Mouse (Mus musculus) c-Kit-positive CD71-positive TER-119-negative erythroid progenitor cells, embryonic 14.5 days (primary cell): Measurements from ENCODE around the gene Nsun7.
A peak's percentile ranks its signal among the peaks of the same experiment; 100 is the strongest.

Experiments used
- DNase-seq: peaks from one replicate; pipeline ENCODE4 v3.0.0-alpha.2; 2013; ENCODE audit warnings: low read depth

Gene Nsun7

DNA sequence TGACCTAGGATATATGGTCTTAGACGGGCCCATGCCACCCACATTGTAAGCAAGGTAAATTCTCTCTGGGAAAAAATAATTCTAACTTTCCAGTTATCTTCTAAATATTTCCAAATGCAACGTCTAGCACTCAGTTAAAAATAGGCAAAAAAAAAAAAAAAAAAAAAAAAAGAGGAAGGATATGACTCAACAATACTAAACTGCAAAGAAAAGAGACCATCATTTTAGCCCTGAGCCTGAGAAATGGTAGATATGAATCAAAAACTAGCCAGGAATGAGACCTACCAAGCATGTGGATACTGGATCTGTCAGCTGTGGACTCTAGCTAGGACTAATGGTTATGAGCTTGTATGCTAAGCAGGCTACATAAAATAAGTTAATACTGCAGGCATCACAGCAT, 20.0 kb downstream of the Nsun7 start:
- DNase-seq = no peak

DNA sequence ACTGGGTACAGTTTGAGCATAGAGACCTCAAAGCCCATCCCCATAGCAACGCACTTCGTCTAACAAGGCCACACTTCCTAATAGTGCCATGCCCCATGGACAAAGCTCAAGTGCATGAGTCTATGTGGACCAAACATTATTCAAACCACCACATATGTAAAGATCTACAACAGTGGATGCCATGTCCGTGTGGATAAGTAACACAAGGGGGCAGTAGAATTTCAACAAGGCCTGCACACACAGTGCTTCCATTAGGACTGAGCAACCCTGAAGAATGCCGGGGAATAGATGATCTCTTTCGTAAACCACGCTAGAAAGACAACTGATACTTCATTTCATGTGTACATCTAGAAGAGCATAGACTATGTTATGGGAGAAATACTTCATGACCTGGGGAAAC, 21.0 kb downstream of the Nsun7 start:
- no peak for DNase-seq

GRCm38 (mm10) chr5:66294106-66294625, 34.5 kb downstream of the Nsun7 start:
- DNase-seq = no peak

DNA sequence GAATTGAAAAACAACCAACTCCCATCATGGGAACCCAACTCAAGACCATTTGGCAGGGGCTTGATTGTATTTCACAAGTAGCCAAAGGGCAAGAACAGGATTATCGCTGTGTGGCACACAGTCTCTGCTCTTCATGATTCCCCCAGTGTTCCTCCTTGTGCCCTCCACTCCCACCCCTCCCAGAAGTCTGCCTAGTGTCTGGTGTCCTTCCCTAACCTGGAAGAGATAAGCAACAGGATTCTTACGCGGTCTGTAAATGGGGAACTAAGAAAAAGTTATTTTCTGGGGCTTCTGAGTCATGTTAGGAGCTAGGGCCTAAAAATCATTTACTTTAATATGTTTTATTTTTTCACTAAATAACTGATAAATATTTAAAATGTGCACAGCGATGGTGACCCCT, 35.3 kb downstream of the Nsun7 start:
- DNase-seq = no peak

DNA sequence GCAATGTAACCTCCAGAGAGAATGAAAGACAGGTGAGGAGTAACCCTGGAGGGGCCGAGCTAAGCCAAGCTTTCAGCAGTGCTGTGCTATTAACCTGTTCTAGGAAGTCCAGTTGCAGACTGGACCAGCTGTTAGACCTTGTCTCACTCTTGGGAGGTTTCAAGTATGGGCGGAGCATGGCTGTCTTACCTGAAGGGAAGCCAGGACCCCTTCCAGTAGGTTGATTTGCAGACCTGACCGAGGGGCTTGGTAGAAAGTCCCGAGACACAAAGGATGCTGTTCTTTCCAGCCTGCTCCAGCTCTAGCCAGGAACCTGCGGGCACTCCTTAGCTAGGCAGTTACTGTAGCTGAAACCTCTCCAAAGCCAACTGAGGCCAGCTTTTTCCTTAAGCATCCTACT, 36.4 kb downstream of the Nsun7 start:
- DNase-seq = no peak

- no peak for DNase-seq
Observed at GRCm38 (mm10) chr5:66298856-66299255, 39.2 kb downstream of the Nsun7 start.

GRCm38 (mm10) chr5:66300576-66300975, 40.9 kb downstream of the Nsun7 start:
- DNase-seq = no peak

DNA sequence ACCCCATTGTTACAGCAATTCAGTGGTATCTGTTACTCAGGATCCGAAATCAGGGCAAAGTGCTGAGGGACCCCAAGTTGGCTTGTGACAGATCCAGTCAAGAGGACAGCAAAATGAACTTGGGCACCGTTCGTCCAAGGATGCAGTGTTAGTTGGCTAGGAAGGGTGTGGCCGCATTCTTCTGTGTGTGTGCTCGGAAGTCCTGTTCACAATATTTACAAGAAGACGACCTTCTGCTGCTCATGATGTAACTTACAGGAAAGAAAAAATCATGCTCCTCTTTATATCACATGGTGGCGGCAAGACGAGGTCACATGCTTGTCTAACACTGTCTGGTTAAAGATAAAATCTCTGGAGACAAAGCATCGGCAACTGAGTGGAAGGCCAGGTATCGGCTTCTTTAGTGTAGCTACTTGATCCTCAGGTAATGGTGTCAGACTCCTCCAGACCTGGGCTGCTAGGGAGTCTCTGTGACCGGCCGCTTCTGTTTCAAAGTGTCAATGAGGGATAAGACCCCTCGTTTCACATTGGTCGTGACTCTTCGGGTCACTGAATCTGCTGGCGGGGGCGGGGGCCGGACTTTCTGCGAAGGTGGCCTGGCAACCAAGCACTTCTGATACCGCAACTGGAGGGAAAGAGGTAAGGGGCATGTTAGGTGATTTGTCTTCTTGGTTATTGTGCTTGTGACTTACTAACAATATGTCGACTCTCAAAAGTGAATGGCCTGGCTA, 42.6 kb downstream of the Nsun7 start:
- no peak for DNase-seq

- DNase-seq = no peak
Observed at GRCm38 (mm10) chr5:66302873-66303272, 43.2 kb downstream of the Nsun7 start.

- no peak for DNase-seq
Observed at GRCm38 (mm10) chr5:66304300-66305067, 44.8 kb downstream of the Nsun7 start.

GRCm38 (mm10) chr5:66305511-66305910, 45.8 kb downstream of the Nsun7 start:
- no peak for DNase-seq

DNA sequence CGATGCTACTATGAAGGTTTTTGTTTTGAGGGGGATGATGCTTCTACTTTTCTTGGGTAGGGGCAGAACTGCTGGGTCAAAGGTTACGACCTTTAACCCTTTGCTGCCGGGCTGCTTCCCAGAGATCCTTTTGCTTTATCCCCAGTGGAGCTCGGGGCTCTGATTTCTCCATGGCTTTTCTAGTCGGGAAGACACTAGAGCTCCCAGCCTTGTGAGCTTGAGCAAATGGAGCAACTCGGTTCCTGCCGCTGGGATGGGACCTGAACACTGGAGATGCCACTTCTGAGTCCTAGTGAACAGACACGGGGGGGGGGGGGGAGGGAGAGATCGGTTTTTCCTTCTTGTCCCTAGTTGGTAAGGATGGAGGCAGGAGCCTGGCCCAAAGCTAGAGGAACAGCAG, 50.6 kb downstream of the Nsun7 start:
- DNase-seq = no peak

DNA sequence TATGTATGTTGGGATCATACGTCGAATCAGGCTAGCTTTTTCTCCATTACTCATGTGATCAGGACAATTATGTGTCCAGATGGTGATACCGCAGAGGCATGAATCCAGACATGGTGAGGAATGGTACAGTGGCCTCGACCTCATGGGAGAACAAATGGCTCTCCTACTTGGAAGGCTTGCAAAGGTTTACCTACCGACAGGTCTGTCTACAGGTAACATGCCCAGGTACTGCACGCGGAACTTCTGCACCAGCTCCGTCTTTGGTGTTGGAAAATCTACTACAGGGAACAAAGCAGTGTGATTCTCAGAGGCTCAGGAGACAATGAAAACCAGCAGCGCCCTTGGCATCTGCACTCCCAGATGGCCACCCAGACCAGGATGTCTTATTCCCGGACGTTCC, 51.1 kb downstream of the Nsun7 start:
- DNase-seq = no peak

GRCm38 (mm10) chr5:66315791-66316190, 56.1 kb downstream of the Nsun7 start:
- DNase-seq = no peak

- peak; percentile 17 for DNase-seq
Observed at GRCm38 (mm10) chr5:66319341-66319740, 59.6 kb downstream of the Nsun7 start.

GRCm38 (mm10) chr5:66319827-66320404, 60.2 kb downstream of the Nsun7 start:
- DNase-seq = no peak

DNA sequence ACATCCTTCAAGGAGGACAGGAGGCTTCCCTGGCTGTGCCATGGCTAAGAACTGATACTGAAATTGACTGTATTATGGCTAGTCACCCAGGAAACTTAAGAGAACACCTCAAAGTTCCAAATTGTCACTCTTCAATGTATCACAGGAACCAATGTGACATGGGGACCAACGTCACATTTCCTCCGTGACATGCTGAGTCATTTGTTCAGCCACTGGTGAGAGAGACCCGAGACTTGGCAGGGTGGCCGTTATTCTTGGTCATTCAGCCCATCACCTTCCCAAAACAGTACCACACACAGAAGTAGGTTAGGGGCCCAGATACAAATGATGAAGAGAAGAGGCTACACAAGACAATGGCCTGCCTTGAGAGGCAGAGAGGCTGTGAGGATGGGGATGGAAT, 63.4 kb downstream of the Nsun7 start:
- DNase-seq = no peak

DNA sequence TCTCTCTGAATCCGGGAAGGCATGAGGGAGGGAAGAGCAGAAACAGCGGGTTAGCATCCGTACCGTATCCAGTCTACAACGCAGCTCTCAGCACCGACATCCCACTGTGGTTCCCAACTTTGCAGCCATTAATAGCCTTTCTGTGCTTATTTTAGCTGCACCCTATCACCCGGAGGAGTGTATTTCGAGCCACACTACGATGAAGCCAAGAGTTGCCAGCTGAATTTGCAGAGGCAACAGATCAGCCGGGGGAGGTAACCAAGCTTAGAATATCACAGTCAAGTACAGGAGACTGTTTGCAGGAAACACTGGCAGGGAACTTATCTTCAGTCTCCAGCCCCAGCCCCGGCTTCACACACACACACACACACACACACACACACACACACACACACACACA, 63.9 kb downstream of the Nsun7 start:
- no peak for DNase-seq

DNA sequence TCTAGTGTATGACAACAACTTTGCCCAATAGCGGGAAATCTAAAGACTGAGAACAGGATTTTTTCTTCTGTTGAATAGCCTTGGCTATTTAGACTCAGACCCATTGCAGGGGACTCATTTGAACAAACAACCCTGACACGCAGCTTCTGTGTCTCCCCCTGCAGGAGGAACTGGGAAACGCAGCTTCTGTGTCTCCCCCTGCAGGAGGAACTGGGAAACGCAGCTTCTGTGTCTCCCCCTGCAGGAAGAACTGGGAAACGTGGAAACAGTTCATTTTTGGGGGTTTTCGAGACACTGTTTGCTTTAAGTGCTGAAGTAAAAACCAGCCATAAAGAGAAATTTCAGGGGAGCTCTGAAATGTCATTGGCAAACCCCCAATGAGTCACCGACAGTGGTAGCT, 66.7 kb downstream of the Nsun7 start:
- DNase-seq = no peak

- no peak for DNase-seq
Observed at GRCm38 (mm10) chr5:66327949-66328726, 68.4 kb downstream of the Nsun7 start.

DNA sequence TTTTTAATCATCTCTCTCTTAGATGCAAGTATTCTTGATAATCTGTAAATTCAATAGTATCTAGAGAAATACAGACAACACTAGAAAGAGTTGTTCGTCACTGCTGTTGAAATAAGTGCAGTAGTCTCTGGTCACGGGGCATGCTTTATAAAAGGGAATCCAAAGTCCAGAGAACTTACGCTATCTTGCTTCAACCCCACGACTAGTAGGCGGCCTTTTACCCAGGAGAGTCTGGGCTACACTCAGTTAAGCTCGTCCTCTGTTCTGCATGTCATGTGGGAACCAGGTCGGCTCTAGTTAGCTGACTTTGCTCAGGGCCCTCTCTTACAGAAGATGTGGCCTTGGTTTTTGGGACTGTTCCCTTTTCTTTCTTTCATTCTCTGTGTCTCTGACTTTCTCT, 69.1 kb downstream of the Nsun7 start:
- no peak for DNase-seq

DNA sequence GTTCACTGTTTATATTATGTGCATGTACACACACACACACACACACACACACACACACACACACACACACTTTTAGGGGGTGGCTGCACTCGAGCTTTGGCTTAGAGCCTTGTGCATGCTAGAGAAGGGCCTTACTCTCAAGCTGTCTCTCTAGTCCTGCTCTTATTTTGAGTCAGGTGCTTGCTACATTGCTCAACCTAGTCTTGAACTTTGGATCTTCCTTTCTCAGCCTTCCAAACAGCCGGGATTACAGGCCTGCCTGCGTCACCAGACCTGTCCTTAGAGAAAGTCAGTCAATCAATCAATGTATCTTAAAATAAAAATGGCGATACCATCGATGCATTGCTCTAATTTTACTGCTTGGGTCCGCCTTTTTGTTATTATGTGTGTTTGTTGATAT, 71.1 kb downstream of the Nsun7 start:
- DNase-seq = no peak
